ENCODE assay signal across 22 mouse cellular contexts in genomic region chr6:54805779-54806178, GRCm38 (mm10). TPM values are rescaled to one million over a fixed set of nuclear protein-coding genes. Genes with fewer than 3 reads are reported as not detected.
DNase-seq lines count a peak whose midpoint lies in the region; ATAC-seq and TF ChIP-seq lines count a peak whose summit lies in the region.
"Had no signal": no experiment of that assay in that cellular context is flagged by ENCODE, and none has a peak within 500 bp of the region (broad histone marks: within the 10 kb centered on the region; RNA-seq: fewer than 3 reads in every experiment).

No protein-coding gene starts in this region.

- no peak overlapping the region for H3K4me3 ChIP-seq in intestine, embryonic 14.5 days (ENCODE audit: low read depth, low read length)
- no peak overlapping the region for H3K4me3 ChIP-seq in intestine, postnatal 0 days (ENCODE audit: low read depth, low read length)
- H3K4me3 ChIP-seq in midbrain, embryonic 11.5 days (ENCODE audit: low read depth, low read length) = no peak overlapping the region
- no peak overlapping the region for H3K4me3 ChIP-seq in midbrain, postnatal 0 days (ENCODE audit: low read depth, low read length)
- H3K4me3 ChIP-seq: embryonic facial prominence, embryonic 13.5 days; embryonic facial prominence, embryonic 15.5 days; erythroblast, embryonic 14.5 days; forebrain, embryonic 10.5 days; forebrain, embryonic 13.5 days had no signal

- no peak overlapping the region for H3K9ac ChIP-seq in intestine, embryonic 14.5 days (ENCODE audit: low read length)
- no peak overlapping the region for H3K9ac ChIP-seq in intestine, postnatal 0 days (ENCODE audit: low read depth, low read length)
- H3K9ac ChIP-seq in midbrain, embryonic 11.5 days (ENCODE audit: low read length) = no peak overlapping the region
- H3K9ac ChIP-seq in midbrain, postnatal 0 days (replicated peaks; ENCODE audit: low read length, poor library complexity, severe bottlenecking) = no peak overlapping the region
- H3K9ac ChIP-seq: embryonic facial prominence, embryonic 13.5 days; embryonic facial prominence, embryonic 15.5 days; forebrain, embryonic 13.5 days had no signal

- H3K27ac ChIP-seq in intestine, embryonic 14.5 days (ENCODE audit: low read depth) = no peak overlapping the region
- no peak overlapping the region for H3K27ac ChIP-seq in intestine, postnatal 0 days (ENCODE audit: low read depth, low read length)
- no peak overlapping the region for H3K27ac ChIP-seq in midbrain, embryonic 11.5 days (ENCODE audit: low read depth, low read length)
- H3K27ac ChIP-seq in midbrain, postnatal 0 days (ENCODE audit: low read depth, low read length) = no peak overlapping the region
- H3K27ac ChIP-seq: embryonic facial prominence, embryonic 13.5 days; embryonic facial prominence, embryonic 15.5 days; forebrain, embryonic 10.5 days; forebrain, embryonic 13.5 days had no signal

- 0 out of 2 replicates have a peak, but pooled peaks cover 9% of the 10 kb centered on the region for H3K4me1 ChIP-seq in intestine, embryonic 14.5 days (replicated peaks; ENCODE audit: control insufficient read depth, insufficient read depth, low read length)
- H3K4me1 ChIP-seq in intestine, postnatal 0 days (replicated peaks; ENCODE audit: control insufficient read depth, insufficient read depth, low read length) = no peaks in the 10 kb centered on the region
- H3K4me1 ChIP-seq in midbrain, embryonic 11.5 days (ENCODE audit: control insufficient read depth, insufficient read depth, low read length) = no peaks in the 10 kb centered on the region
- H3K4me1 ChIP-seq in midbrain, postnatal 0 days (ENCODE audit: insufficient read depth, low read length) = no peaks in the 10 kb centered on the region
- H3K4me1 ChIP-seq: forebrain, embryonic 10.5 days; forebrain, embryonic 13.5 days had no signal

- DNase-seq in heart, adult 11 months = peak; percentile 79
- no peak for DNase-seq in heart, adult 18-20 months
- peak; percentile 52 for DNase-seq in intestine, embryonic 14.5 days (ENCODE audit: low spot score)
- peak; percentile 35 for DNase-seq in midbrain, embryonic 11.5 days (ENCODE audit: low spot score, missing footprints)
- no peak for DNase-seq in midbrain, postnatal 0 days (ENCODE audit: low spot score)
- DNase-seq: adrenal gland, adult 2 months; adrenal gland, postnatal 10 days; adrenal gland, postnatal 25 days; cerebellum, adult 11 months; cerebellum, adult 18-20 months; cerebellum, adult 8-10 months; cerebellum, adult 9-11 months; cerebellum, postnatal 14 days; cerebellum, postnatal 36 days; embryo, embryonic 11 days had no signal

- no peaks in the 10 kb centered on the region for H3K27me3 ChIP-seq in intestine, embryonic 14.5 days (replicated peaks; ENCODE audit: control insufficient read depth, insufficient read depth, low read length)
- no peaks in the 10 kb centered on the region for H3K27me3 ChIP-seq in intestine, postnatal 0 days (replicated peaks; ENCODE audit: control insufficient read depth, insufficient read depth, low read length)
- H3K27me3 ChIP-seq in midbrain, embryonic 11.5 days (ENCODE audit: control insufficient read depth, insufficient read depth, low read length) = no peaks in the 10 kb centered on the region
- no peaks in the 10 kb centered on the region for H3K27me3 ChIP-seq in midbrain, postnatal 0 days (ENCODE audit: insufficient read depth, low read length)
- H3K27me3 ChIP-seq: embryonic facial prominence, embryonic 13.5 days; embryonic facial prominence, embryonic 15.5 days; forebrain, embryonic 13.5 days had no signal

- WGBS in intestine, embryonic 14.5 days = 91% methylated on average over 5 of the region's 5 CpGs
- 94% methylated on average over 5 of the region's 5 CpGs for WGBS in intestine, postnatal 0 days
- 84% methylated on average over 5 of the region's 5 CpGs for WGBS in midbrain, embryonic 11.5 days
- WGBS in midbrain, postnatal 0 days = 88% methylated on average over 5 of the region's 5 CpGs

- H3K9me3 ChIP-seq in intestine, embryonic 14.5 days (ENCODE audit: control insufficient read depth, low read length) = no peaks in the 10 kb centered on the region
- H3K9me3 ChIP-seq in intestine, postnatal 0 days (ENCODE audit: control insufficient read depth) = no peaks in the 10 kb centered on the region
- H3K9me3 ChIP-seq in midbrain, embryonic 11.5 days (ENCODE audit: control insufficient read depth, low read length) = no peaks in the 10 kb centered on the region
- H3K9me3 ChIP-seq in midbrain, postnatal 0 days (ENCODE audit: low read length) = no peaks in the 10 kb centered on the region
- H3K9me3 ChIP-seq: embryonic facial prominence, embryonic 13.5 days; embryonic facial prominence, embryonic 15.5 days; forebrain, embryonic 10.5 days; forebrain, embryonic 13.5 days had no signal

- TF ChIP-seq CTCF in intestine, postnatal 0 days (IDR thresholded peaks at IDR 0.05; ENCODE audit: low read depth) = no peak
- TF ChIP-seq CTCF in midbrain, postnatal 0 days (IDR thresholded peaks at IDR 0.05) = no peak

- no peaks in the 10 kb centered on the region for H3K36me3 ChIP-seq in intestine, embryonic 14.5 days (ENCODE audit: control insufficient read depth, insufficient read depth, low read length)
- no peaks in the 10 kb centered on the region for H3K36me3 ChIP-seq in intestine, postnatal 0 days (ENCODE audit: control insufficient read depth, insufficient read depth)
- no peaks in the 10 kb centered on the region for H3K36me3 ChIP-seq in midbrain, embryonic 11.5 days (ENCODE audit: control insufficient read depth, insufficient read depth, low read length)
- no peaks in the 10 kb centered on the region for H3K36me3 ChIP-seq in midbrain, postnatal 0 days (ENCODE audit: insufficient read depth, low read length)
- H3K36me3 ChIP-seq: embryonic facial prominence, embryonic 13.5 days; embryonic facial prominence, embryonic 15.5 days; forebrain, embryonic 10.5 days had no signal

- no peak for ATAC-seq in intestine, embryonic 14.5 days (replicated peaks; ENCODE audit: low FRiP score, low TSS enrichment, low read depth)
- ATAC-seq in intestine, postnatal 0 days = no peak
- no peak for ATAC-seq in midbrain, embryonic 11.5 days (ENCODE audit: low FRiP score)
- no peak for ATAC-seq in midbrain, postnatal 0 days (ENCODE audit: low FRiP score)
- ATAC-seq: forebrain, embryonic 13.5 days; forebrain, embryonic 16.5 days had no signal

- no peak overlapping the region for H3K4me2 ChIP-seq in intestine, embryonic 14.5 days (ENCODE audit: low read length)
- no peak overlapping the region for H3K4me2 ChIP-seq in intestine, postnatal 0 days (replicated peaks; ENCODE audit: low read depth)
- H3K4me2 ChIP-seq in midbrain, embryonic 11.5 days = no peak overlapping the region
- H3K4me2 ChIP-seq in midbrain, postnatal 0 days (ENCODE audit: low read depth, low read length, poor library complexity, severe bottlenecking) = no peak overlapping the region
- H3K4me2 ChIP-seq: embryonic facial prominence, embryonic 13.5 days; embryonic facial prominence, embryonic 15.5 days; forebrain, embryonic 13.5 days had no signal

RNA-seq across cellular contexts. Expression of gene Znrf2, which starts 10.9 kb away (rescaled TPM):
- total RNA-seq in heart, adult 18-20 months (2021) = 10 to 100 TPM; 17.7 to 18.1 TPM
- polyA plus RNA-seq in intestine, embryonic 14.5 days (2014; fragmentation: Nextera tagmentation; extraction: Ambion mirVana) = 5.4 and 6.3 TPM in 2 replicates
- 7.8 and 8.5 TPM in 2 replicates for polyA plus RNA-seq in intestine, postnatal 0 days (2015; fragmentation: Nextera tagmentation; extraction: Ambion mirVana)
- 2.9 and 3.5 TPM in 2 replicates for polyA plus RNA-seq in midbrain, embryonic 11.5 days (2014; fragmentation: Nextera tagmentation; extraction: Ambion mirVana)
- 32.8 and 49.4 TPM in 2 replicates for total RNA-seq in midbrain, postnatal 0 days (2014; rRNA removed)
- polyA plus RNA-seq in midbrain, postnatal 0 days (2015; fragmentation: Nextera tagmentation; extraction: Ambion mirVana) = 5.7 and 6.5 TPM in 2 replicates

Comparison
In these comparisons a context has a peak if more than half of its experiments do, and no peak if none do; other contexts are left out.
1. DNase-seq: peak in heart, adult 11 months (single experiment), intestine, embryonic 14.5 days (single experiment) and midbrain, embryonic 11.5 days (single experiment); none in heart, adult 18-20 months (0 of 2) and midbrain, postnatal 0 days (single experiment).